Mouse (Mus musculus): ENCODE data around the gene 5830411N06Rik. TPM values are rescaled to one million over a fixed set of nuclear protein-coding genes. Genes with fewer than 3 reads are reported as not detected.

The 5830411N06Rik gene
- 0.17 TPM for polyA plus RNA-seq (2017; shearing (Covaris generic))

GRCm38 (mm10) chr7:140247216-140247615 lies at the start of gene 5830411N06Rik:
TSS of gene 5830411N06Rik (plus strand) at chr7:140247284.

DNA sequence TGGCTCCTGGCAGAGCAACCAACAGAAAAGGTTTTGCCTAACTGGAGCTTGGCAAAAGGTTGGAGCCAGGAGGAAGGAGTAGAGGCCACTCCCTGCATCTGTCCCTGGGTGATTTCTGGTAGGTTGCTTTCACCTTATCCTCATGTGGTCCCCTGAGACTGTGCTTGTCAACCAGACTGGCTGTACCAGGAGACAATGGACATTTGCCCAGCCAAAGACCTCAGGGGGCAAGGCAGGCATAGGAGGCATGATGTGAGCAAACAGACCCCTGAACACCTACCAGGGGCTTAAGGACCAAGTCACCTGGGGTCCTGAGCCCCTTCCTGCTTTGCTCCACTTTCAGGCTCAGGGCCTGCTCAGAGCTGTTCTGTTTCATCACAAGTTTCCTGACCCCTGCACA lies 41.2 kb upstream of the 5830411N06Rik start, which contains the start of gene Olfr524:
Olfr524 (minus strand) TSS at position 101 of the 400 bp plus-strand sequence.

DNA sequence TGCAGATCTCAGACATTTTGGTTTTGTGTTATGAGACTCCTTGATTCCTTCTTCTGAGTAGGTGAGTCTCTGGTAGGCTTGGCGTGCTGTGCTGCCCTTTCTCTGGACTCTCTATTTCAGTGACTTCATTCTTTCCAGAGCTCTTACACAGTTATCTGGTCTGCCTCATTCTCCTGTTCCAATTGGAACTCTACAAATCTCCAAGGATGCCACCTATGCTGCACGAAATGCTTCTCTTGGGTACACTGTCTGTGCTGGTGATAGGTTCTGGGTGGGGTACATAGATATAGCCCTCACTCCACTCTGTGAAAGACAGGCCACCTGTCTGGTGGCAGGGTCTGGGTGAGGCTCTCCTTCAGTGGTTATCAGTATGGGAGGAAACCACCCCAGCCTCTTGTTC lies 29.1 kb upstream of the 5830411N06Rik start, which contains the start of gene Cd163l1:
Cd163l1 (plus strand) TSS at position 301 of the 400 bp plus-strand sequence.

DNA sequence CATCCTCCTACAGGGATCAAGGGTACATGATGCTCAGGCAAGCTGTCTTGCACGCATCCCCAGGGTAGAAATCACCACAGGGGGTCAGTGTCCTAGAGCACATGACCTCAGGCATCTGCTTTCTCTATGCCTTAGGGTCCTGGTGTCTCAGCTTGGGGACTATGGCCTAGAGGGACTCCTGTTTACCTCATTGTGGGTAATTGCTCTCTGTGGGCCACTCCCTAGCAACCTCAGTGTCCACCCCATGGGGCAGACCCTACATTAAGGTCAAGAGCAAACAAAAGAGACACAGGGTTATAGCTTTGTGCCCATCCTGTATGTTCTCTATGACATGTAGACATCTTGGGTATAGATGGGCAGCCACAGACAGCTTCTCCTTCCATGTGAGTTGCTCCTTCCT lies 73.5 kb downstream of the 5830411N06Rik start, which contains the start of gene Olfr525:
Olfr525 (plus strand) TSS at position 301 of the 400 bp plus-strand sequence.

DNA sequence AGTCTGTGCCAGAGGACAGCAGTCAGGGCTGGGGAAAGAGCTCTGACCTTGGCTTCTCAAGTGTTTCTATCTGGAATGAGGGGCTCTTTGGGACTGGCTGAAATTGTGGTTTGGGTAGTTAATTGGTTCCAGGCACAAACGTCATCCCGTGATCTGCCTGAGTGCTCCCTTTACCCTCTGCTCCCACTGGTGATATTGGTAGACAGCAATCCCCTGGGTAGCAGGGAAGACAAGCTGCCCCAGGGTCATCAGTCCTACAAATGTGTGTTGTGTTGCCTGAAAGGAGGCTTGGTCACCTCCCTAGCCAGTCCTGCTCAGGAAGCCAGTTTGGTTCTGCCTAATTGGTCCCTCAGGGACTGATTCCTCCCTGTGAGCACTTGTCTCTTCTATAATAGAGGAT lies 86.6 kb downstream of the 5830411N06Rik start, which contains the start of gene Olfr527:
Olfr527 (plus strand) TSS at position 301 of the 400 bp plus-strand sequence.

Other genes starting within 250 kb of the 5830411N06Rik start
- 58.4 TPM for gene Zfp511, start 210.9 kb upstream of the 5830411N06Rik start, polyA plus RNA-seq (2017; shearing (Covaris generic))
- 41.2 TPM for gene Tubgcp2, start 210.6 kb upstream of the 5830411N06Rik start, polyA plus RNA-seq (2017; shearing (Covaris generic))
- gene Msx3, start 198.2 kb upstream of the 5830411N06Rik start, polyA plus RNA-seq (2017; shearing (Covaris generic)): not detected
- gene Caly, start 164.7 kb upstream of the 5830411N06Rik start, polyA plus RNA-seq (2017; shearing (Covaris generic)): not detected
- not detected for gene Prap1, start 153.9 kb upstream of the 5830411N06Rik start, polyA plus RNA-seq (2017; shearing (Covaris generic))
- gene Fuom, start 144.8 kb upstream of the 5830411N06Rik start, polyA plus RNA-seq (2017; shearing (Covaris generic)): 9.9 TPM
- gene Paox, start 131.5 kb upstream of the 5830411N06Rik start, polyA plus RNA-seq (2017; shearing (Covaris generic)): 7.2 TPM
- gene Echs1, start 130.8 kb upstream of the 5830411N06Rik start, polyA plus RNA-seq (2017; shearing (Covaris generic)): 63.4 TPM
- gene Mtg1, start 109.7 kb upstream of the 5830411N06Rik start, polyA plus RNA-seq (2017; shearing (Covaris generic)): 37.2 TPM
- gene Sprn, start 92.4 kb upstream of the 5830411N06Rik start, polyA plus RNA-seq (2017; shearing (Covaris generic)): not detected
- 0.06 TPM for gene Olfr522, start 82.5 kb upstream of the 5830411N06Rik start, polyA plus RNA-seq (2017; shearing (Covaris generic))
- 0.06 TPM for gene Olfr523, start 74.1 kb upstream of the 5830411N06Rik start, polyA plus RNA-seq (2017; shearing (Covaris generic))
- not detected for gene Olfr524, start 41.3 kb upstream of the 5830411N06Rik start, polyA plus RNA-seq (2017; shearing (Covaris generic))
- 0.08 TPM for gene Cd163l1, start 29.0 kb upstream of the 5830411N06Rik start, polyA plus RNA-seq (2017; shearing (Covaris generic))
- gene Olfr525, start 73.6 kb downstream of the 5830411N06Rik start, polyA plus RNA-seq (2017; shearing (Covaris generic)): not detected
- not detected for gene Olfr527, start 86.7 kb downstream of the 5830411N06Rik start, polyA plus RNA-seq (2017; shearing (Covaris generic))
- gene Olfr60, start 114.4 kb downstream of the 5830411N06Rik start, polyA plus RNA-seq (2017; shearing (Covaris generic)): not detected
- 0.12 TPM for gene Olfr530, start 129.0 kb downstream of the 5830411N06Rik start, polyA plus RNA-seq (2017; shearing (Covaris generic))
- gene Olfr531, start 155.6 kb downstream of the 5830411N06Rik start, polyA plus RNA-seq (2017; shearing (Covaris generic)): not detected
- gene Olfr532, start 174.4 kb downstream of the 5830411N06Rik start, polyA plus RNA-seq (2017; shearing (Covaris generic)): 0.07 TPM
- gene Olfr533, start 216.1 kb downstream of the 5830411N06Rik start, polyA plus RNA-seq (2017; shearing (Covaris generic)): not detected
- not detected for gene Olfr535, start 236.9 kb downstream of the 5830411N06Rik start, polyA plus RNA-seq (2017; shearing (Covaris generic))

Measured in CD4-positive, CD25-positive, alpha-beta regulatory T cell (primary cell).